20 mouse cellular contexts compared by ENCODE assay signal in the genomic region with DNA sequence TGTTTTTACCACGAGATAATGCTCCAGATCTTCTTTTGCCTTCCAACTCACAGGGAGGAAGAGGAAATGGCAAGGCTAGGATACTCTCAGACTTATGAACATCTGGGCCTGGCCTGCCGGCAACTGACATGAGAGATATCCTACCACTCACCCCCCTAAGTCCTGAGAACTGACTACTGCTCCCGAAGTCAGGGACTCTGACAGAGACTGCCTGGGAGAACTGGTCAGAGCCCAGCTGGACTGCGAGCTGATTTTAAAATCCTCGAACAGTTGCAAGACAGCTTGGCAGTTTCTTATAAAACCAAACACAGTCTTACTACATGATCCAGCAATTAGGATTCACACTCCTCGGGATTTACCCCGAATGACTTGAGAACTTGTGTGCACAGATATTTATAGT.
DNase-seq lines count a peak whose midpoint lies in the region; ATAC-seq and TF ChIP-seq lines count a peak whose summit lies in the region.
"Had no signal": no experiment of that assay in that cellular context is flagged by ENCODE, and none has a peak within 500 bp of the region (broad histone marks: within the 10 kb centered on the region; RNA-seq: fewer than 3 reads in every experiment).

No protein-coding gene starts in this region.

- WGBS in heart, embryonic 11.5 days (ENCODE audit: insufficient replicate concordance) = 57% methylated on average over 7 of the region's 7 CpGs
- WGBS in lung, postnatal 0 days = 40% methylated on average over 7 of the region's 7 CpGs
- 73% methylated on average over 7 of the region's 7 CpGs for WGBS in thymus, adult 2 months

- no peak for TF ChIP-seq POLR2A in thymus, adult 2 months (IDR thresholded peaks at IDR 0.05; ENCODE audit: control insufficient read depth, extremely low read depth, insufficient read depth, low read length, poor library complexity)

- H3K36me3 ChIP-seq in heart, embryonic 11.5 days (ENCODE audit: control insufficient read depth, insufficient read depth, low read length) = no peaks in the 10 kb centered on the region
- no peaks in the 10 kb centered on the region for H3K36me3 ChIP-seq in lung, postnatal 0 days (ENCODE audit: insufficient read depth, low read length)
- no peaks in the 10 kb centered on the region for H3K36me3 ChIP-seq in thymus, adult 2 months (ENCODE audit: control insufficient read depth, insufficient read depth, low read length)
- H3K36me3 ChIP-seq: embryonic facial prominence, embryonic 12.5 days; G1E; liver, embryonic 13.5 days; neural tube, embryonic 15.5 days had no signal

- no peaks in the 10 kb centered on the region for H3K27me3 ChIP-seq in heart, embryonic 11.5 days (ENCODE audit: control insufficient read depth, insufficient read depth, low read length)
- no peaks in the 10 kb centered on the region for H3K27me3 ChIP-seq in lung, postnatal 0 days (replicated peaks; ENCODE audit: insufficient read depth, low read length)
- no peaks in the 10 kb centered on the region for H3K27me3 ChIP-seq in thymus, adult 2 months (ENCODE audit: control insufficient read depth, insufficient read depth, low read length)
- H3K27me3 ChIP-seq: embryonic facial prominence, embryonic 12.5 days; liver, embryonic 13.5 days; neural tube, embryonic 15.5 days had no signal

- H3K9ac ChIP-seq in heart, embryonic 11.5 days (ENCODE audit: low read depth, low read length) = no peak overlapping the region
- H3K9ac ChIP-seq in lung, postnatal 0 days (replicated peaks; ENCODE audit: low read depth) = no peak overlapping the region
- H3K9ac ChIP-seq: embryonic facial prominence, embryonic 12.5 days; hindbrain, embryonic 14.5 days; liver, embryonic 13.5 days; neural tube, embryonic 15.5 days had no signal

- no peak overlapping the region for H3K27ac ChIP-seq in heart, embryonic 11.5 days (ENCODE audit: low read depth, low read length)
- 0 out of 2 replicates have a peak overlapping the region, but pooled peaks have one; percentile 35 for H3K27ac ChIP-seq in lung, postnatal 0 days (ENCODE audit: low read length)
- H3K27ac ChIP-seq in thymus, adult 2 months (ENCODE audit: control insufficient read depth, insufficient read depth, low read length) = no peak overlapping the region
- H3K27ac ChIP-seq: embryonic facial prominence, embryonic 12.5 days; hindbrain, embryonic 14.5 days; liver, embryonic 13.5 days; neural tube, embryonic 15.5 days had no signal

- no peak overlapping the region for H3K4me2 ChIP-seq in heart, embryonic 11.5 days
- no peak overlapping the region for H3K4me2 ChIP-seq in lung, postnatal 0 days (replicated peaks; ENCODE audit: low read depth, low read length)
- H3K4me2 ChIP-seq: embryonic facial prominence, embryonic 12.5 days; hindbrain, embryonic 14.5 days; liver, embryonic 13.5 days; neural tube, embryonic 15.5 days had no signal

- no peak overlapping the region for H3K4me3 ChIP-seq in heart, embryonic 11.5 days (ENCODE audit: low read depth, low read length)
- no peak overlapping the region for H3K4me3 ChIP-seq in lung, postnatal 0 days (ENCODE audit: low read depth, low read length)
- H3K4me3 ChIP-seq in thymus, adult 2 months (ENCODE audit: control insufficient read depth, insufficient read depth, low read length) = no peak overlapping the region
- H3K4me3 ChIP-seq: embryonic facial prominence, embryonic 12.5 days; erythroblast, embryonic 14.5 days; liver, embryonic 13.5 days; neural tube, embryonic 15.5 days had no signal

- 0 out of 2 replicates have a peak, but pooled peaks cover 2% of the 10 kb centered on the region for H3K4me1 ChIP-seq in heart, embryonic 11.5 days (ENCODE audit: control insufficient read depth, insufficient read depth, low read length)
- no peaks in the 10 kb centered on the region for H3K4me1 ChIP-seq in lung, postnatal 0 days (ENCODE audit: insufficient read depth, low read depth, low read length)
- H3K4me1 ChIP-seq in thymus, adult 2 months (replicated peaks; ENCODE audit: control insufficient read depth, insufficient read depth, low read length) = no peaks in the 10 kb centered on the region
- H3K4me1 ChIP-seq: embryonic facial prominence, embryonic 12.5 days; liver, embryonic 13.5 days; neural tube, embryonic 15.5 days had no signal

- H3K9me3 ChIP-seq in heart, embryonic 11.5 days (replicated peaks; ENCODE audit: control insufficient read depth, low read length) = no peaks in the 10 kb centered on the region; the same call in 1 of the 2 replicates
- H3K9me3 ChIP-seq in lung, postnatal 0 days (ENCODE audit: low read length) = no peaks in the 10 kb centered on the region
- H3K9me3 ChIP-seq: embryonic facial prominence, embryonic 12.5 days; liver, embryonic 13.5 days; neural tube, embryonic 15.5 days had no signal

- peak; percentile 7 for DNase-seq in adrenal gland, postnatal 14 days
- DNase-seq in adrenal gland, postnatal 25 days = no peak
- DNase-seq in heart, adult 8-10 months (ENCODE audit: low spot score) = peak; percentile 5
- peak; percentile 34 for DNase-seq in gastrocnemius, postnatal 14 days
- DNase-seq in lung, postnatal 0 days (ENCODE audit: low spot score) = peak; percentile 52
- no peak for DNase-seq in layer of hippocampus, adult 9-11 months
- no peak for DNase-seq in thymus, adult 2 months
- DNase-seq: cerebellum, adult 9-10 months; kidney, adult 8-10 months; liver, embryonic 13.5 days; right cerebral cortex, postnatal 14 days had no signal

- intact Hi-C loops in gastrocnemius, postnatal 14 days (cut with DNase I; ENCODE audit: low total_unique reads) = no loop called here

- no peak for ATAC-seq in heart, embryonic 11.5 days (replicated peaks; ENCODE audit: insufficient number of reproducible peaks, low FRiP score, low TSS enrichment)
- ATAC-seq in lung, postnatal 0 days = peak; percentile 35; the same call in 1 of the 2 replicates
- ATAC-seq: activated CD4-positive, CD25-positive, alpha-beta regulatory T cell, adult 4 months; forebrain, embryonic 16.5 days; midbrain, embryonic 16.5 days had no signal

- no peak for TF ChIP-seq CTCF in lung, postnatal 0 days (IDR thresholded peaks at IDR 0.05)
- no peak for TF ChIP-seq CTCF in thymus, adult 2 months (IDR thresholded peaks at IDR 0.05; ENCODE audit: borderline replicate concordance, control insufficient read depth, extremely low read depth, insufficient read depth, low read length, poor library complexity)

- no peak for TF ChIP-seq EP300 in lung, postnatal 0 days (IDR thresholded peaks at IDR 0.05)

Comparison
In these comparisons a context has a peak if more than half of its experiments do, and no peak if none do; other contexts are left out.
1. DNase-seq: peak in adrenal gland, postnatal 14 days (single experiment), heart, adult 8-10 months (single experiment), gastrocnemius, postnatal 14 days (single experiment) and lung, postnatal 0 days (single experiment); none in adrenal gland, postnatal 25 days (single experiment), layer of hippocampus, adult 9-11 months (single experiment) and thymus, adult 2 months (single experiment).